ENCODE assay signal across 8 mouse cellular contexts in the genomic region with DNA sequence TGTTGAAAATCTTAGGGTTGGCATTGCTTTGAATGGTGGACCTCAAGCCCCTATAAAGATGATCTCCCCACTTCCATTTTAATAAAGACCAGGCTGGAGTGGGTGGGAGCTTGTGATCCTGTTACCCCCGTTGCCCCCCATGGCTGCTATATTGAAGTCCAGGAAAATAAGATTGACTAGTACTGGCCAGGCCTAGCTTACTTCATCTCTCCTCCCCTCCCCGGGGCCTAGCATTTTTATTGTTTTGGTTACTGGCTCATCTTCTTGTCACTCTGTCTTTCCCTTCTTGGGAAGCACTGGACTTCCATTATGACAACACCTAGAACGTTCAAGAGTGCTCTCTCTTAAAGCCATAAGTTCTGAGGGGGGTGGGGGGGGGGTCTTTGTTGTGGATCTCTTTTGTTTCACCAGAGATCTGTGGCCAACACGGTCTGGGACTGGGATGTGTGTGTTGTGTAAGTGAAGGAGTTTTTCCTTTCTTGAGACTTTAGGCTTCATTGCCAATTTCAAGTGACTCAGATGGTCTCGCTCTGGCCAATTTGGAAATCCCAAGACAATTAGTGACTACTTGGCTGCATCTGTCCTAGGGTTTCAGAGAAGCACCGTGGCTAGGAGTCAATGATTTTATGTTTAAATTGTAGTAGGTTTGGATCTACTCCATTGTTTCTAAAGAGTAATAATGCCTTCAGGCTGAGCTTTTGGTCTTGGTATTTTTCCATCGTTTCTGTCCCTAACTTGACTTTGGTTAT. TPM values are rescaled to one million over a fixed set of nuclear protein-coding genes. Genes with fewer than 3 reads are reported as not detected.
DNase-seq lines count a peak whose midpoint lies in the region; ATAC-seq lines count a peak whose summit lies in the region.
"Had no signal": no experiment of that assay in that cellular context is flagged by ENCODE, and none has a peak within 500 bp of the region (broad histone marks: within the 10 kb centered on the region; RNA-seq: fewer than 3 reads in every experiment).

No protein-coding gene starts in this region.

- peak overlapping the region; percentile 96 for H3K4me3 ChIP-seq in midbrain, embryonic 13.5 days (replicated peaks)

- DNase-seq in urinary bladder, postnatal 25 days (ENCODE audit: low spot score), result peak; percentile 10
- DNase-seq in urinary bladder, postnatal 14 days (ENCODE audit: low spot score), result no peak
- peak; percentile 17 to 22 for DNase-seq in cerebellum, postnatal 25 days
- DNase-seq in heart, adult 8-10 months (ENCODE audit: low spot score), result peak; percentile 57
- peak; percentile 7 to 28 for DNase-seq in kidney, postnatal 4 days
- DNase-seq in urinary bladder, adult 18-20 months (ENCODE audit: low spot score in 2 of 2), result no peak

- peak overlapping the region; percentile 80 for H3K4me2 ChIP-seq in midbrain, embryonic 13.5 days (replicated peaks)

- no peaks in the 10 kb centered on the region for H3K36me3 ChIP-seq in midbrain, embryonic 13.5 days

- peaks cover 39% of the 10 kb centered on the region for H3K4me1 ChIP-seq in midbrain, embryonic 13.5 days (replicated peaks)

- ATAC-seq in midbrain, embryonic 13.5 days, result peak; percentile 18

- H3K27me3 ChIP-seq in midbrain, embryonic 13.5 days, result no peaks in the 10 kb centered on the region

- WGBS in midbrain, embryonic 13.5 days, result 25% methylated on average over 7 of the region's 7 CpGs

- H3K9ac ChIP-seq in midbrain, embryonic 13.5 days (replicated peaks), result peak overlapping the region; percentile 97

- H3K9me3 ChIP-seq in midbrain, embryonic 13.5 days, result no peaks in the 10 kb centered on the region

- peak overlapping the region; percentile 97 for H3K27ac ChIP-seq in midbrain, embryonic 13.5 days

RNA-seq across cellular contexts. Expression of gene Ccdc50, which starts 1.0 kb away (rescaled TPM):
- 10 to 100 TPM; 31.0 to 35.2 (median 34.0) TPM for total RNA-seq in heart, adult 8-10 months (2022)
- polyA plus RNA-seq in midbrain, embryonic 13.5 days (2015; fragmentation: Nextera tagmentation; extraction: Ambion mirVana), result 53.9 and 54.1 TPM in 2 replicates

RNA-seq across cellular contexts. Expression of gene Uts2b, which starts 19.7 kb away (rescaled TPM):
- total RNA-seq in heart, adult 8-10 months (2022), result 1 to 10 TPM in 1 of 4 experiments, under 1 TPM in 3; 0.31 to 1.2 (median 0.58) TPM
- 0.41 and 0.46 TPM in 2 replicates for polyA plus RNA-seq in midbrain, embryonic 13.5 days (2015; fragmentation: Nextera tagmentation; extraction: Ambion mirVana)
- total RNA-seq: left cerebral cortex, postnatal 25 days had no signal

Comparison
In these comparisons a context has a peak if more than half of its experiments do, and no peak if none do; other contexts are left out.
1. DNase-seq: peak in urinary bladder, postnatal 25 days (single experiment), cerebellum, postnatal 25 days (2 of 2), heart, adult 8-10 months (single experiment) and kidney, postnatal 4 days (2 of 2); none in urinary bladder, postnatal 14 days (single experiment) and urinary bladder, adult 18-20 months (0 of 2).